Mouse (Mus musculus) heart, postnatal 0 days (tissue): Measurements from ENCODE around the gene Pparg.

Experiments used
- CTCF ChIP-seq: IDR thresholded peaks from 2 replicates; pipeline ENCODE4 v1.5.1; 2016; ENCODE audit warnings: antibody characterized with exemption, control low read depth, low read depth
- EP300 ChIP-seq: IDR thresholded peaks from 2 replicates; pipeline ENCODE4 v1.6.1; 2016; ENCODE audit warnings: antibody characterized with exemption, low read depth

- TF ChIP-seq CTCF, result no peak
- no peak for TF ChIP-seq EP300
Measured at GRCm38 (mm10) chr6:115528372-115528771, 167.6 kb downstream of the Pparg start.
